Mouse (Mus musculus) bone marrow, adult 2 months (tissue): ENCODE data around the gene Sv2c.

Source experiments
- CTCF ChIP-seq: fragments of 200-500 bp; IDR thresholded peaks from 2 replicates; pipeline ENCODE4 v1.5.1; 2011; ENCODE audit warnings: low read length, control low read depth; ENCODE audit not compliant: control insufficient read depth, insufficient read depth
- POLR2A ChIP-seq: fragments of 200-500 bp; IDR thresholded peaks from 2 replicates; pipeline ENCODE4 v1.6.1; 2011; ENCODE audit warnings: low read depth, mild to moderate bottlenecking, control low read depth, low read length, borderline replicate concordance; ENCODE audit not compliant: control insufficient read depth

GRCm38 (mm10) chr13:95912157-95913045, 220.0 kb downstream of the Sv2c start:
- TF ChIP-seq POLR2A (no peak), CTCF (no peak)
